Mouse (Mus musculus) liver, embryonic 11.5 days (tissue): ENCODE measurements around the gene Ldlrad3. TPM values are rescaled to one million over a fixed set of nuclear protein-coding genes. Genes with fewer than 3 reads are reported as not detected.

Experiments used
- ATAC-seq: fragments of 200-750 bp; cut with Nextera tagmentation; replicated peaks from 2 replicates; pipeline ENCODE4 v1.8.0; 2017; ENCODE audit warnings: moderate number of reproducible peaks, mild to moderate bottlenecking, moderate TSS enrichment, moderate library complexity; ENCODE audit not compliant: low FRiP score
- DNase-seq: peaks from one replicate; pipeline ENCODE4 v3.0.0-alpha.2; 2017; ENCODE audit warnings: low spot score
- H3K27ac ChIP-seq: fragments of 300-500 bp; sonication (generic); 2 replicates; pipeline ENCODE4 v1.5.1; 2014; ENCODE audit warnings: mild to moderate bottlenecking, low read depth, low read length, control low read depth
- H3K27me3 ChIP-seq: fragments of 300-500 bp; sonication (generic); replicated peaks from 2 replicates; pipeline ENCODE4 v1.6.1; 2014; ENCODE audit warnings: low read length, mixed read lengths; ENCODE audit not compliant: control insufficient read depth, insufficient read depth
- H3K36me3 ChIP-seq: fragments of 300-500 bp; sonication (generic); 2 replicates; pipeline ENCODE4 v1.6.1; 2014; ENCODE audit warnings: mild to moderate bottlenecking, low read length, moderate library complexity, mixed read lengths; ENCODE audit not compliant: control insufficient read depth, insufficient read depth
- H3K4me1 ChIP-seq: fragments of 300-500 bp; sonication (generic); replicated peaks from 2 replicates; pipeline ENCODE4 v1.6.1; 2014; ENCODE audit warnings: low read length, mixed read lengths; ENCODE audit not compliant: control insufficient read depth, insufficient read depth
- H3K4me2 ChIP-seq: fragments of 300-500 bp; sonication (generic); 2 replicates; pipeline ENCODE4 v1.6.1; 2014; ENCODE audit warnings: mild to moderate bottlenecking, control low read depth, moderate library complexity
- H3K4me3 ChIP-seq: fragments of 300-500 bp; sonication (generic); 2 replicates; pipeline ENCODE4 v1.5.1; 2014; ENCODE audit warnings: low read depth, low read length, control low read depth
- H3K9ac ChIP-seq: fragments of 300-500 bp; sonication (generic); 2 replicates; pipeline ENCODE4 v1.6.1; 2014; ENCODE audit warnings: low read depth, low read length, control low read depth
- H3K9me3 ChIP-seq: fragments of 300-500 bp; sonication (generic); 2 replicates; pipeline ENCODE4 v1.6.1; 2016; ENCODE audit warnings: low read length, inconsistent platforms, mixed read lengths; ENCODE audit not compliant: control insufficient read depth
- WGBS: fragments of 180-500 bp; shearing (Covaris S2); extraction: QIAGEN DNeasy Blood & Tissue Kit; methylation state at CpG from one replicate; pipeline ENCODE4 v1.1.7; 2014; 5-methylcytosine and 5-hydroxymethylcytosine counted together
- polyA plus RNA-seq: library from polyadenylated mRNA; unstranded; fragments of >200 nt; fragmentation: Nextera tagmentation; extraction: Ambion mirVana; gene quantifications from 2 replicates; pipeline ENCODE4 v1.2.1, GENCODE M21; 2014

The Ldlrad3 gene
- polyA plus RNA-seq, 1 experiment from 2014 or later = 17.9 TPM

DNA sequence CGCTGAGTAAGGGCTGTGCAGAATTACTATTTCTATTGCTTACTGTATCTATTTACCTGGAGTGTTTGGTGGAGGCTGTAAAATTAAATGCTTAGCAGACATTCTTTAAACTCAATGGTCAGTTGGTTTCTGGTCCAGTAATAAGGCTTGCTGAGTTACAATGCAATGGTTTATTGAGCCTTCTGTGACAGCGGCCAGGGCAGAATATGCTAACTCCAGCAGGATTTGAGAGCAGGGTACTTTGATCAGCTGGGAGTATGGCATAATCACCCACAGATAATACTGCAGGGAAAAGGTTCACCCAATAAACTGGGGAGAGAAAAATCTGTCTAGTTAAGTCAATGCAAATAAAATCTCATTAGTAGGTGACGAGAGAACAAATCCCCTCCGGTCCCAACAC lies 220.2 kb downstream of the Ldlrad3 start:
- Histone ChIP-seq H3K4me3 (no peak overlapping the region), H3K4me1 (peaks cover 16% of the 10 kb centered on the region), H3K4me2 (no peak overlapping the region), H3K9me3 (no peaks in the 10 kb centered on the region), H3K36me3 (no peaks in the 10 kb centered on the region), H3K9ac (no peak overlapping the region), H3K27me3 (no peaks in the 10 kb centered on the region), H3K27ac (no peak overlapping the region)
- ATAC-seq (no peak), DNase-seq (no peak)
- 67% methylated on average over 4 of the region's 4 CpGs for WGBS

DNA sequence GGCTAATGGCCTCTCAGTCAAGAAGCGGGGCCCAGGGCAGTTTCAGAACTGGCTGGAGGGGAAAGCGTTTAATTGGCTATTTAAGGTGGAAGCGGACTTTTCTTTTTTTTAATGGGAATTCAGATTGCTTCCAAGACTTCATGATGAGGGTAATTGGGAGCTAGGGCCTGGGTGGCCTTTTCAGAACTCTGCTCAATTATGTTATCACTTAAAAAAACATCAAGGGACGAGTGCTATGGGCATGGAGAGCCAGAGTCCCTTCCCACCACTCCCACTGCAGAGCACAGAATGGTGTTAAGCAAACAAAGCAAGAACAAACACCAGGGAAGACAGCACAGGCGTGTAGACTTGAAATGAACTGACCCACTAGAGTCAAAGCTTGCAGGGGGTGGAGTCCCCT lies 220.7 kb downstream of the Ldlrad3 start:
- 51% methylated on average over 5 of the region's 5 CpGs for WGBS
- Histone ChIP-seq H3K4me1 (peaks cover 16% of the 10 kb centered on the region), H3K9ac (no peak overlapping the region), H3K4me3 (no peak overlapping the region), H3K36me3 (no peaks in the 10 kb centered on the region), H3K27ac (no peak overlapping the region), H3K4me2 (no peak overlapping the region), H3K27me3 (no peaks in the 10 kb centered on the region), H3K9me3 (no peaks in the 10 kb centered on the region)
- ATAC-seq (peak; percentile 59), DNase-seq (no peak)

DNA sequence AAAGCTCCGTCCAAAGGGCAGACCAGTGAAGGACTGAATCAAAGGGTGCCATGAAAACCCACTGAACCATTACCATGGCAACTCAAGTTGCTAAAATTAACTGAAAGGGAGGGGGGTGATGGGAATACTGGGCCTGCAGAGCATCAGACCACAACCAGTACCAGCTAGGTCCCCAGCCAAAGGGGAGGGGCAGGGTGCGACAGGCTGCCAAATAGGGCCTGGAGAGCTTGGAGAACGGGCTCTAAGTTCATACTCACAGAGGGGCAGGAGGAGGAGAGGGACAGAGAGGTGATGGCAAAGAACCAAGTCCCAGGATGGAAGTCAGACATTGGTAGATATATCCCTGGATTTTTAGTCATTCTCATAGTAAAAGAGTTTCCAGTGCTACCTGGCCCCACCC lies 222.8 kb downstream of the Ldlrad3 start:
- H3K4me3 ChIP-seq = no peak overlapping the region
- no peaks in the 10 kb centered on the region for H3K27me3 ChIP-seq
- H3K4me1 ChIP-seq = peaks cover 16% of the 10 kb centered on the region
- H3K36me3 ChIP-seq = no peaks in the 10 kb centered on the region
- H3K9ac ChIP-seq = no peak overlapping the region
- 76% methylated on average over 3 of the region's 3 CpGs for WGBS
- H3K9me3 ChIP-seq = no peaks in the 10 kb centered on the region
- ATAC-seq (no peak), DNase-seq (no peak)
- no peak overlapping the region for H3K27ac ChIP-seq
- no peak overlapping the region for H3K4me2 ChIP-seq

DNA sequence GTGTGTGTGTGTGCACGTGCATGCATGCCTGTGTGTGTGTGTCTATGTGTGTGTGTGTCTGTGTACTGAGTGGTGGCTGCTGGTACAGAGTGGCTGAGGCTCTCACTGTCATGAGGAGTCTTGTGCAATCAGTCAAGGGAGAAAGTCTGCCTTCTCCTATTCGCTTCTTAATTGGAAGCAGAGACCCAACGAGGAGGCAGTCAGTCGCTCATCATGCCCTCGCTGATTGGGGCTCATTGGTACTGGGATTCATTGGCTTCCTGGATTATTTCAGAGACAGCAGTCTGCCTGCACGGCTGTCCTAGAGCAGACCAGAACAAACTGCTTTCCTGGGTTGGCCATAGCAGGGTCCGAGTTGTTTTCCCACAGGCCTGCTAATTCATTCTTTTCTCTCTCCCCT lies 223.8 kb downstream of the Ldlrad3 start:
- H3K4me2 ChIP-seq = no peak overlapping the region
- 65% methylated on average over 7 of the region's 7 CpGs for WGBS
- no peak for DNase-seq

GRCm38 (mm10) chr2:101961391-101961790 lies 224.8 kb downstream of the Ldlrad3 start:
- Histone ChIP-seq H3K9ac (no peak overlapping the region), H3K4me2 (no peak overlapping the region), H3K4me3 (no peak overlapping the region), H3K27me3 (no peaks in the 10 kb centered on the region), H3K9me3 (no peaks in the 10 kb centered on the region), H3K27ac (no peak overlapping the region), H3K36me3 (no peaks in the 10 kb centered on the region), H3K4me1 (peaks cover 4% of the 10 kb centered on the region; the same call in 1 of the 2 replicates)
- ATAC-seq = no peak
- 72% methylated on average over 1 of the region's 1 CpGs for WGBS
- no peak for DNase-seq

More for the DNA sequence above, 223.8 kb downstream of the Ldlrad3 start:
- Histone ChIP-seq H3K36me3 (no peaks in the 10 kb centered on the region), H3K27ac (no peak overlapping the region), H3K9me3 (no peaks in the 10 kb centered on the region), H3K4me1 (peaks cover 10% of the 10 kb centered on the region), H3K9ac (no peak overlapping the region), H3K27me3 (no peaks in the 10 kb centered on the region), H3K4me3 (no peak overlapping the region)
- 0 out of 2 replicates have a peak, but pooled peaks have one; percentile 26 for ATAC-seq

DNA sequence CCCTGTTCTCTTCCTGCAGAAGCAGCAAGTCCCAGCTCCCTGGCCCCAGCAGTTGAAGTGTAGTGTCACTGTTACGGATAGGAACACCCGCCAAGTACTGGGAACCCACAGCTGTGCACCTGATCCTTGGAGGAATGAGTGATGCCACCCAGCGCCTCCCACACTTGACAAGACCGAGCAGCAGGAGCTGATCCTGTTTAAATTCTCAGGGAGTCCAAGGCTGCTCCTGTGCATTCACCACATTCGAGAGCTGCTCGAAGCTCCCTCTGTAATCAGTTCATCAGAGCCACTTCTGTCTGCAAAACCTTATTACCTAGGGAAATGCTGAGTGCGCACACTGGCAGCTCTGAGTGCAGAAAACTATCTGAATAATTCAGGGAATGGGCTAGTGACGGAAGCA lies 225.5 kb downstream of the Ldlrad3 start:
- H3K36me3 ChIP-seq = no peaks in the 10 kb centered on the region
- no peaks in the 10 kb centered on the region for H3K27me3 ChIP-seq
- H3K4me1 ChIP-seq = no peaks in the 10 kb centered on the region; the same call in none of the 2 replicates
- H3K27ac ChIP-seq = no peak overlapping the region
- no peak overlapping the region for H3K9ac ChIP-seq
- no peak overlapping the region for H3K4me3 ChIP-seq
- WGBS = 78% methylated on average over 8 of the region's 8 CpGs
- ATAC-seq (no peak), DNase-seq (no peak)
- no peaks in the 10 kb centered on the region for H3K9me3 ChIP-seq
- H3K4me2 ChIP-seq = no peak overlapping the region

- Histone ChIP-seq H3K9ac (no peak overlapping the region), H3K4me2 (no peak overlapping the region), H3K4me1 (no peaks in the 10 kb centered on the region; the same call in 1 of the 2 replicates), H3K4me3 (no peak overlapping the region), H3K36me3 (peaks cover 7% of the 10 kb centered on the region; the same call in 1 of the 2 replicates), H3K27ac (no peak overlapping the region), H3K9me3 (no peaks in the 10 kb centered on the region), H3K27me3 (no peaks in the 10 kb centered on the region)
- ATAC-seq = no peak
- DNase-seq = no peak
- WGBS = 64% methylated on average over 10 of the region's 10 CpGs
Observed at GRCm38 (mm10) chr2:101956125-101956524, 230.1 kb downstream of the Ldlrad3 start.

- WGBS = 91% methylated on average over 8 of the region's 8 CpGs
- no peak for DNase-seq
- no peak for ATAC-seq
Observed at GRCm38 (mm10) chr2:101952951-101953361, 233.2 kb downstream of the Ldlrad3 start.

GRCm38 (mm10) chr2:101950716-101951520 lies 235.3 kb downstream of the Ldlrad3 start:
- Histone ChIP-seq H3K27ac (no peak overlapping the region), H3K4me2 (no peak overlapping the region), H3K4me3 (no peak overlapping the region), H3K36me3 (peaks cover 7% of the 10 kb centered on the region; the same call in 1 of the 2 replicates), H3K9me3 (no peaks in the 10 kb centered on the region), H3K4me1 (no peaks in the 10 kb centered on the region; the same call in 1 of the 2 replicates), H3K27me3 (no peaks in the 10 kb centered on the region), H3K9ac (no peak overlapping the region)
- DNase-seq = no peak
- ATAC-seq = no peak
- WGBS = 69% methylated on average over 7 of the region's 7 CpGs

More at GRCm38 (mm10) chr2:101952951-101953361, 233.2 kb downstream of the Ldlrad3 start:
- H3K4me1 ChIP-seq = no peaks in the 10 kb centered on the region; the same call in 1 of the 2 replicates
- H3K27me3 ChIP-seq = no peaks in the 10 kb centered on the region
- H3K36me3 ChIP-seq = peaks cover 7% of the 10 kb centered on the region; the same call in 1 of the 2 replicates
- H3K9me3 ChIP-seq = no peaks in the 10 kb centered on the region
- no peak overlapping the region for H3K27ac ChIP-seq
- no peak overlapping the region for H3K9ac ChIP-seq
- no peak overlapping the region for H3K4me3 ChIP-seq
- H3K4me2 ChIP-seq = no peak overlapping the region
